Mouse (Mus musculus): Measurements from ENCODE around the gene Hdac5.
"Not testable (repeated sequence)": the region's sequence is repeated elsewhere in the genome, so short reads cannot be mapped to it uniquely, and the experiment has no call there.

Gene Hdac5

GRCm38 (mm10) chr11:102184646-102185495, 45.1 kb downstream of the Hdac5 start, which contains the start of gene Lsm12:
Gene Lsm12 (minus strand): TSS chr11:102185296.
- ATAC-seq (ENCODE audit: low TSS enrichment): peak; percentile 77

- no peak for ATAC-seq (ENCODE audit: low TSS enrichment)
These were observed 45.7 kb downstream of the Hdac5 start for GRCm38 (mm10) chr11:102184253-102184645.

- no peak for ATAC-seq (ENCODE audit: low TSS enrichment)
These were observed 50.1 kb downstream of the Hdac5 start for GRCm38 (mm10) chr11:102179836-102180235.

- no peak for ATAC-seq (ENCODE audit: low TSS enrichment)
These were observed 61.3 kb downstream of the Hdac5 start for GRCm38 (mm10) chr11:102168689-102169088.

GRCm38 (mm10) chr11:102167539-102167938, 62.4 kb downstream of the Hdac5 start:
- ATAC-seq (ENCODE audit: low TSS enrichment): no peak

- peak; percentile 47; the same call in 1 of the 2 replicates for ATAC-seq (ENCODE audit: low TSS enrichment)
These were observed 63.8 kb downstream of the Hdac5 start for GRCm38 (mm10) chr11:102165971-102166722.

GRCm38 (mm10) chr11:102159781-102160180, 70.2 kb downstream of the Hdac5 start:
- ATAC-seq (ENCODE audit: low TSS enrichment): no peak

GRCm38 (mm10) chr11:102158024-102158423, 71.9 kb downstream of the Hdac5 start:
- not testable (repeated sequence) for ATAC-seq (ENCODE audit: low TSS enrichment)

GRCm38 (mm10) chr11:102156786-102157089, 73.2 kb downstream of the Hdac5 start:
- ATAC-seq (ENCODE audit: low TSS enrichment): no peak

GRCm38 (mm10) chr11:102156039-102156785, 73.8 kb downstream of the Hdac5 start, which contains the start of gene Tmem101:
Gene Tmem101 (minus strand): TSS chr11:102156404.
- ATAC-seq (ENCODE audit: low TSS enrichment): peak; percentile 94

GRCm38 (mm10) chr11:102147213-102147989, 82.6 kb downstream of the Hdac5 start:
- no peak for ATAC-seq (ENCODE audit: low TSS enrichment)

GRCm38 (mm10) chr11:102146531-102146930, 83.4 kb downstream of the Hdac5 start:
- ATAC-seq (ENCODE audit: low TSS enrichment): no peak

- ATAC-seq (ENCODE audit: low TSS enrichment): no peak
These were observed 84.0 kb downstream of the Hdac5 start for GRCm38 (mm10) chr11:102146005-102146404.

GRCm38 (mm10) chr11:102145471-102146001, 84.4 kb downstream of the Hdac5 start, which contains the start of gene Nags:
Gene Nags (plus strand): TSS chr11:102145513.
- no peak for ATAC-seq (ENCODE audit: low TSS enrichment)

- no peak for ATAC-seq (ENCODE audit: low TSS enrichment)
These were observed 85.0 kb downstream of the Hdac5 start for GRCm38 (mm10) chr11:102144957-102145470.

Data from frontal cortex, adult (tissue).